Mouse (Mus musculus): ENCODE results near the gene Tarm1.

The Tarm1 gene

GRCm38 (mm10) chr7:3440526-3440925, 61.9 kb downstream of the Tarm1 start:
- DNase-seq (ENCODE audit: low read depth, low spot score) = no peak

- no peak for DNase-seq (ENCODE audit: low read depth, low spot score)
These were observed 62.4 kb downstream of the Tarm1 start for GRCm38 (mm10) chr7:3439984-3440383.

GRCm38 (mm10) chr7:3437941-3438340, 64.5 kb downstream of the Tarm1 start:
- DNase-seq (ENCODE audit: low read depth, low spot score) = no peak
